In genomic region chr2:157054816-157055215, GRCm38 (mm10) we compare ENCODE assay signal across 9 mouse cellular contexts. TPM values are rescaled to one million over a fixed set of nuclear protein-coding genes. Genes with fewer than 3 reads are reported as not detected.
A peak's percentile ranks its signal among the peaks of the same experiment; 100 is the strongest.
DNase-seq lines count a peak whose midpoint lies in the region; ATAC-seq lines count a peak whose summit lies in the region.
"Had no signal": no experiment of that assay in that cellular context is flagged by ENCODE, and none has a peak within 500 bp of the region (broad histone marks: within the 10 kb centered on the region; RNA-seq: fewer than 3 reads in every experiment).

No protein-coding gene starts in this region.

- peak overlapping the region; percentile 43; the same call in 1 of the 2 replicates for H3K9ac ChIP-seq in heart, embryonic 12.5 days
- H3K9ac ChIP-seq in forebrain, embryonic 15.5 days (replicated peaks), result no peak overlapping the region
- H3K9ac ChIP-seq in neural tube, embryonic 14.5 days (replicated peaks; ENCODE audit: low read depth, low read length), result no peak overlapping the region

- 59% methylated on average over 5 of the region's 5 CpGs for WGBS in heart, embryonic 12.5 days
- 53% methylated on average over 5 of the region's 5 CpGs for WGBS in forebrain, embryonic 15.5 days
- 69% methylated on average over 5 of the region's 5 CpGs for WGBS in neural tube, embryonic 14.5 days

- no peaks in the 10 kb centered on the region for H3K9me3 ChIP-seq in heart, embryonic 12.5 days (replicated peaks)
- H3K9me3 ChIP-seq in forebrain, embryonic 15.5 days, result no peaks in the 10 kb centered on the region
- no peaks in the 10 kb centered on the region for H3K9me3 ChIP-seq in neural tube, embryonic 14.5 days (ENCODE audit: control insufficient read depth, low read length)

- intact Hi-C loops in heart, postnatal 14 days (cut with DNase I), result no loop called here

- H3K27me3 ChIP-seq in heart, embryonic 12.5 days (replicated peaks), result no peaks in the 10 kb centered on the region
- no peaks in the 10 kb centered on the region for H3K27me3 ChIP-seq in forebrain, embryonic 15.5 days
- no peaks in the 10 kb centered on the region for H3K27me3 ChIP-seq in neural tube, embryonic 14.5 days (ENCODE audit: control insufficient read depth, insufficient read depth, low read length)

- no peak for DNase-seq in heart, postnatal 14 days
- DNase-seq in right cerebral cortex, adult 18-20 months, result peak; percentile 52
- DNase-seq in right cerebral cortex, postnatal 36 days (ENCODE audit: low spot score in 2 of 2), result no peak
- no peak for DNase-seq in embryo, embryonic 11 days
- DNase-seq in gastrocnemius, postnatal 25 days, result no peak

- 0 out of 2 replicates have a peak, but pooled peaks have one; percentile 10 for ATAC-seq in heart, embryonic 12.5 days (ENCODE audit: insufficient number of reproducible peaks, low FRiP score)
- ATAC-seq in forebrain, embryonic 15.5 days (replicated peaks), result 0 out of 2 replicates have a peak, but pooled peaks have one; percentile 16
- ATAC-seq in neural tube, embryonic 14.5 days (ENCODE audit: low read depth), result 0 out of 2 replicates have a peak, but pooled peaks have one; percentile 2

- H3K4me1 ChIP-seq in heart, embryonic 12.5 days (replicated peaks), result peaks cover 74% of the 10 kb centered on the region
- peaks cover 60% of the 10 kb centered on the region for H3K4me1 ChIP-seq in forebrain, embryonic 15.5 days
- H3K4me1 ChIP-seq in neural tube, embryonic 14.5 days (ENCODE audit: control insufficient read depth, insufficient read depth, low read length), result peaks cover 32% of the 10 kb centered on the region

- H3K4me3 ChIP-seq in heart, embryonic 12.5 days, result no peak overlapping the region
- no peak overlapping the region for H3K4me3 ChIP-seq in forebrain, embryonic 15.5 days
- no peak overlapping the region for H3K4me3 ChIP-seq in neural tube, embryonic 14.5 days (ENCODE audit: low read depth, low read length)

- H3K27ac ChIP-seq in heart, embryonic 12.5 days (ENCODE audit: poor library complexity, severe bottlenecking), result peak overlapping the region; percentile 71
- peak overlapping the region; percentile 49 for H3K27ac ChIP-seq in forebrain, embryonic 15.5 days (replicated peaks)
- peak overlapping the region; percentile 7; the same call in 1 of the 2 replicates for H3K27ac ChIP-seq in neural tube, embryonic 14.5 days (ENCODE audit: low read depth, low read length)
- H3K27ac ChIP-seq: macrophage had no signal

- no peak overlapping the region for H3K4me2 ChIP-seq in heart, embryonic 12.5 days
- no peak overlapping the region for H3K4me2 ChIP-seq in forebrain, embryonic 15.5 days (replicated peaks)
- no peak overlapping the region for H3K4me2 ChIP-seq in neural tube, embryonic 14.5 days (ENCODE audit: low read depth, low read length)

- peaks cover 63% of the 10 kb centered on the region for H3K36me3 ChIP-seq in heart, embryonic 12.5 days
- H3K36me3 ChIP-seq in forebrain, embryonic 15.5 days, result peaks cover 33% of the 10 kb centered on the region
- peaks cover 36% of the 10 kb centered on the region for H3K36me3 ChIP-seq in neural tube, embryonic 14.5 days (ENCODE audit: control insufficient read depth, insufficient read depth, low read length)

RNA-seq across cellular contexts. Expression of gene Soga1, which starts 24.2 kb away (rescaled TPM):
- polyA plus RNA-seq in heart, embryonic 12.5 days (2016; fragmentation: Nextera tagmentation; extraction: Ambion mirVana), result 4.5 and 5.2 TPM in 2 replicates
- total RNA-seq in heart, postnatal 14 days (2021), result 10 to 100 TPM; 22.8 to 23.8 TPM
- 5.7 and 8.2 TPM in 2 replicates for polyA plus RNA-seq in forebrain, embryonic 15.5 days (2015; fragmentation: Nextera tagmentation; extraction: Ambion mirVana)
- 10.0 and 10.2 TPM in 2 replicates for polyA plus RNA-seq in neural tube, embryonic 14.5 days (2014; fragmentation: Nextera tagmentation; extraction: Ambion mirVana)
- total RNA-seq in gastrocnemius, postnatal 25 days (2021), result 1 to 10 TPM; 4.5 to 5.0 TPM

RNA-seq across cellular contexts. Expression of gene Tldc2, which starts 32.0 kb away (rescaled TPM):
- polyA plus RNA-seq in heart, embryonic 12.5 days (2016; fragmentation: Nextera tagmentation; extraction: Ambion mirVana), result not detected in 2 replicates
- not detected for total RNA-seq in heart, postnatal 14 days (2021)
- not detected in 2 replicates for polyA plus RNA-seq in forebrain, embryonic 15.5 days (2015; fragmentation: Nextera tagmentation; extraction: Ambion mirVana)
- not detected in 2 replicates for polyA plus RNA-seq in neural tube, embryonic 14.5 days (2014; fragmentation: Nextera tagmentation; extraction: Ambion mirVana)
- not detected for total RNA-seq in gastrocnemius, postnatal 25 days (2021)
- polyA plus RNA-seq: macrophage had no signal

RNA-seq across cellular contexts. Expression of gene Dsn1, which starts 47.9 kb away (rescaled TPM):
- polyA plus RNA-seq in heart, embryonic 12.5 days (2016; fragmentation: Nextera tagmentation; extraction: Ambion mirVana), result 39.1 and 41.0 TPM in 2 replicates
- total RNA-seq in heart, postnatal 14 days (2021), result 1 to 10 TPM; 3.9 to 4.1 TPM
- polyA plus RNA-seq in forebrain, embryonic 15.5 days (2015; fragmentation: Nextera tagmentation; extraction: Ambion mirVana), result 21.7 and 23.1 TPM in 2 replicates
- polyA plus RNA-seq in neural tube, embryonic 14.5 days (2014; fragmentation: Nextera tagmentation; extraction: Ambion mirVana), result 6.8 and 8.5 TPM in 2 replicates
- total RNA-seq in gastrocnemius, postnatal 25 days (2021), result 1 to 10 TPM; 1.2 to 1.9 TPM

Comparison
In these comparisons a context has a peak if more than half of its experiments do, and no peak if none do; other contexts are left out.
1. H3K27ac ChIP-seq: peak in every context shown above with its lines; median percentile 71 in heart, embryonic 12.5 days; 49 in forebrain, embryonic 15.5 days; 7 in neural tube, embryonic 14.5 days.